Mouse (Mus musculus): Measurements from ENCODE around the gene Tada2b.

DNA sequence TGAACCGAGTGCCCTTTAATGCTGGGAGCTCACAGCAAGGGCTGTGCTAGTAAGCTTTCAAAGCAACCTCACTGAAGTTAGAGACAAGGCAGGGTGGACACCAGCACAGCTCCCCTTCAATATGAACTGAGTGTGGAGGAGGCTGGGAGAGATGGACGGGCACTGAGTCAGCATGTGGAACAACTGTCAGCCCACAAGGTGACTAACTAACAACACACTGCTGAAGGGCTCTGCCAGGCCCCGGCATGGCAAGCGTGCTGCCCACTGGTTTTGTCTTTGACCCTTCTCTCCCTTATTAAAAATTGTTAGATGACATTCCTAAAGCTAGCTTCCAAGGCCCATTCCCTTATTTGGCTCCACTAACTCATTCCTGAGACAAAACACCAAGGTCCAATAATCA lies 26.4 kb downstream of the Tada2b start:
- no peak for TF ChIP-seq POLR2A (IDR thresholded peaks at IDR 0.05; ENCODE audit: extremely low read depth, insufficient read depth, low read length)
- no peak for TF ChIP-seq CTCF (IDR thresholded peaks at IDR 0.05; ENCODE audit: extremely low read depth, insufficient read depth, low read length)
